Mouse (Mus musculus) cerebellum, adult 11-12 months (tissue): ENCODE measurements around the gene Sufu.

Source experiments
- DNase-seq: peaks from one replicate; pipeline ENCODE4 v3.0.0; 2022

The Sufu gene

GRCm38 (mm10) chr19:46500581-46501341 lies 104.1 kb downstream of the Sufu start:
- peak; percentile 75 for DNase-seq

GRCm38 (mm10) chr19:46501401-46502068 lies 104.8 kb downstream of the Sufu start, which contains the start of gene Trim8:
TSS of gene Trim8 (plus strand) at chr19:46501702.
- peak; percentile 87 for DNase-seq

GRCm38 (mm10) chr19:46502069-46502455 lies 105.4 kb downstream of the Sufu start:
- peak; percentile 83 for DNase-seq

GRCm38 (mm10) chr19:46502471-46503166 lies 105.9 kb downstream of the Sufu start:
- DNase-seq, result peak; percentile 89

DNA sequence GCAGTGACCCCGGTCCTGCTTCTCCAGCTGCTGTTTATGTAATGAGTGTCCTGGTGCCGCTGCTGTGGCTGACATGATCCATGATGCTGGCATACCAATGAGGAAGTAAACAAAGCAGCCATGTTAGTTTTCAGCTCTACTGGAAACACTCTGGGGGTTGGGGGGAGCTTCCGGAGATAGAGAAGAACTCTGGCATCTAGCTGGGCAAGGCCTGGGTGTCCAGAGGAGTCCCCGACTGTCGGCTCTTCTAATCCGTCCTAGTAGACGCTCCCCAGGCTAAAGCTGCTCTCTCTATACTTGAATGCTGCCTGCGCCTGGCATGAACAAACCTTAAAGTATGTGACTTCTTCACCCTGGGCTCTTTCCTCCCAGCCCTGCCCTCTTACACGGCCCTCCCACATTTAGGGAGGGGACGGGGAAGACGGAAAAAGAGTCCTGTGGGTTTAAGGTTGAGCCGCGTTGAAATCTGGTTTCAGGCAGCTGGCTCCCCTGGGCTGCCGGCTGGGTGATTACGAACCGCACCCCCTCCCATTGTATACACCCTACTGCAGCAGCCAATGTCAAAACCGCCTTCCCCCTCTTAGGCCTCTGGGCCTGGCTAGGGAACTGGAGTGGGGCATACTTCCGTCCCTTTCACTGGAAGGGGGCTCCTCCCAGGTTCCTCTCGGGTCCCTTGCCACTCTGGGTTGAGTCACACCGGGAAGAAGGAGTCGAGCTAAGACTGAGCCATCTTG lies 106.8 kb downstream of the Sufu start:
- peak; percentile 63 for DNase-seq

- no peak for DNase-seq
These were observed 107.4 kb downstream of the Sufu start for GRCm38 (mm10) chr19:46504085-46504552.

- peak; percentile 29 for DNase-seq
These were observed 108.2 kb downstream of the Sufu start for GRCm38 (mm10) chr19:46504822-46505417.

DNA sequence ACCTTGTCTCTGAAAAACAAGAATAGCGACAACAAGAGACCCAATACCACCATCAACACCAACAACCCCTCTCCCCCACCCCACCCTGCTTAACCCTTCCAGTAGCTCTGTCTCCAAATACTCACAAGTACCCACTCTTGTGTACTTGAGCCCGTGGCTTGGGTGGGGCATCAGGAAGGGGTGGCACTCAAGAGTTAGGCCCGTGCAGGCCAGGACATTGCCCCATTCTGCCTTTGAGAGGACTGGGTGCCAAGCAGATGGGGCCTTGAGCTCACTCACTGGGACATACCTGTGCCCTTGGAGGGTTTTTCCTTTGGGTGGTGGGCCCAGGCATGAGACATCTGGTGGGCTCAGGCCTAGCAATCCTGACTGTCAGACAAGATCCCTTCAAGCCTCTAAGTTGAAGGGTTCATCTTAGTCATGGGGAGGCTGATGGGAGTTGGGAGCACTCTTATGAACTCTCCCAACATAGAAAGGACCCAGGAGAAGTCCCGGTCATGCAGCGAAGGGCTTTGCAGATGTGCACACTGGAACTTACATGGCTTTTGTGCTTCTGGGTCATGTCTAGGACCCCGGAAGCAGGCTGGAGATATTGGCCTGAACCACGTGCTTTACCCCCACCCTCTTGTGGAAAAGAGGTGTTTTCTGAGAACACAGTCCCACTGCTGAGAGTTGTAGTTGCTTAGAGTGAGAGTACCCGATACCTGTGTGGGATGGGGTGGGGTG lies 109.1 kb downstream of the Sufu start:
- DNase-seq, result peak; percentile 38

- DNase-seq, result no peak
These were observed 109.6 kb downstream of the Sufu start for GRCm38 (mm10) chr19:46506372-46506717.

- no peak for DNase-seq
These were observed 110.5 kb downstream of the Sufu start for GRCm38 (mm10) chr19:46507181-46507581.

DNA sequence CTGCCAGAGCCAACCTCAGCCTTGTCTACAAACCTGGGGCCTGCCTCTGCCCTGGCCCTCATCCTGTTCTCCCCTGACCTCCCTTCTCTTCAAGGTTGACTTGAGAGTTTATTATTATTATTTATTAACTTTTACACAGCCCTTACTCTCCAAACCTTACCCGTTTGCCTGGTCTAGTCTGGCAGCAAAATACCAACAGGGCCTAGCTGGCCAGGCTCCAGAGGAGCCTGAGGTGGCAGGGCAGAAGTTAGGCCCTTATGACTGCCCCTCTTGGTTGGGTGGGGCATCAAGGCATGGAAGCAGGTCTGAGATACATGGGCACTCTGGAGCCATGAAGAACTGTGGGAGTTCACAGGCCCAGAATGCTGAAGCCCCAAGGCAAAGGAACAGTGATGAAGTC lies 111.1 kb downstream of the Sufu start:
- DNase-seq, result no peak

DNA sequence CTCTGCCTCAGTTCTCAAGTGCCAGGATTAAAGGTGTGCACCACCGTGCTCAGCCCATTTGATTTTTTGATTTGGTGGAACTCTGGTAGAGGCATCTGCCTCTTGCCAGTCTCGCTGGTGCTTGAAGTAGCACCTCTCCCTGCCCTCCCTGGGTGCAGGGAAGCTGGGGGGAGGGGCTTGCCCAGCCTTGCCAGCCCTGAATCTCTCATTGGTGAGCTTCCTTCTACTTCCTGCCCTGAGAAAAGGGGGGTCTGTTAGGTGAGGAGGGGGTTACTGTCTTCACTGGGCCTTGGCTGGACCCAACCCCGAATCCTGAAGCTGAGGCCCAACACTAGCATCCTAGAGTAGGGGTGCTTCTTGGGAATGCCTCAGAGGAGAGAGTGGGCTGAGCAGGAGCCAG lies 112.0 kb downstream of the Sufu start:
- no peak for DNase-seq

- no peak for DNase-seq
These were observed 112.5 kb downstream of the Sufu start for GRCm38 (mm10) chr19:46509202-46509601.

DNA sequence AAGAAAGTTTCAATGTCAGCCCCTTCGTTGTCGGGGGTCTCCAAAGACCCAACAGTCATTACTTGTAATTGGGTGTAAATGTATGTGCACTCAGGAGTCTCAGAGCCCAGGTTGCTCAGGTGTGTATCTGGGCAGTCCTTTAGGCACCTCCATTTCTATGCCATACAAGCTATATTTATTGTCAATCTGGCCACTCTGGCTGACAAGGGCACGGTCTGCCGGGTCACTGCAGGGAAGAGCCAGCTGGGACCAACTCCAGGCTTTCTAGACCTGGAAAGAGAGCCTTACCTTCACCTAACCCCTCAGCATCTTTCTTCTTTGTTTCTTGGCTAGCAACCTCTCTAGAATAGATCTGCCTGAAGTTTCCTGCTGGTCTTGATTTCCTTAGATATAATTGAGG lies 113.0 kb downstream of the Sufu start:
- no peak for DNase-seq

DNA sequence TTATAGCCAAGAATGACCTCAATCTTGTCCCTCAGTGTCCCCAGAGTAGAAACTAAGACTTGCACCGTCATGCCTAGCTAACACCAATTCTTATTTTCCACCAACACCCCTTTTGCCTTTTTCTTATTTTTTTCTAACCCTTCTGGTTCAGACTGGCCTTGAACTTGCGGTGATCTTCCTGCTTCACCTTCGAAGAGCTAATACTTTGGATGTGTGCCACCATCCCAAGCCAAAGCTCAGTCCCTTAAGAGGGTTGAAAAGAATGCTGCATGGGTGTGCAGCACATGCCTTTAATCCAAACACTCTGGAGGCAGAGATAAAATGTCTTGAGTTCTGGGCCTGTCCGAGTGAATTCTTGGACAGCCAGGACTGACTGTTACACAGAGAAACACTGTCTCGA lies 113.7 kb downstream of the Sufu start:
- no peak for DNase-seq

GRCm38 (mm10) chr19:46510824-46511223 lies 114.1 kb downstream of the Sufu start:
- DNase-seq, result no peak

- no peak for DNase-seq
These were observed 114.6 kb downstream of the Sufu start for GRCm38 (mm10) chr19:46511263-46511662.

DNA sequence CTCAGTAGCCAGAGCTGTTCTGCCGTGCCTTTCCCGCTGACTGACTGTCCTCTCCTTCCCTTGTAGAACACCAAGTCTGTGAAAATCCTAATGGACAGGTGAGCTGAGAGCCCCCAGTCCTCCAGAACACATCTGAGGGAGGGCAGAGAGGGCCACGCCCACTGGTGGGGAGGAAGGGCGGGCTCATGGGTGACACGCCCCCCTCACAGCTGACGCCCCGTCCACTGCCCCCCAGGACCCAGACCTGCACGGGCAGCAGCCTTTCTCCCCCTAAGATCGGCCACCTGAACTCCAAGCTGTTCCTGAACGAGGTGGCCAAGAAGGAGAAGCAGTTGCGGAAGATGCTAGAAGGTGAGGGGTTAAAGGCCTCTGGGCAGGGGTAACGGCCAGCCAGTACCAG lies 117.7 kb downstream of the Sufu start:
- DNase-seq, result peak; percentile 20

- DNase-seq, result peak; percentile 32
These were observed 118.7 kb downstream of the Sufu start for GRCm38 (mm10) chr19:46515287-46515821.

GRCm38 (mm10) chr19:46516667-46517528 lies 120.2 kb downstream of the Sufu start:
- peak; percentile 10 for DNase-seq
